Mouse (Mus musculus): ENCODE data around the gene Nin. TPM values are rescaled to one million over a fixed set of nuclear protein-coding genes. Genes with fewer than 3 reads are reported as not detected.

Gene Nin
- total RNA-seq, 1 experiment: 13.9 TPM

DNA sequence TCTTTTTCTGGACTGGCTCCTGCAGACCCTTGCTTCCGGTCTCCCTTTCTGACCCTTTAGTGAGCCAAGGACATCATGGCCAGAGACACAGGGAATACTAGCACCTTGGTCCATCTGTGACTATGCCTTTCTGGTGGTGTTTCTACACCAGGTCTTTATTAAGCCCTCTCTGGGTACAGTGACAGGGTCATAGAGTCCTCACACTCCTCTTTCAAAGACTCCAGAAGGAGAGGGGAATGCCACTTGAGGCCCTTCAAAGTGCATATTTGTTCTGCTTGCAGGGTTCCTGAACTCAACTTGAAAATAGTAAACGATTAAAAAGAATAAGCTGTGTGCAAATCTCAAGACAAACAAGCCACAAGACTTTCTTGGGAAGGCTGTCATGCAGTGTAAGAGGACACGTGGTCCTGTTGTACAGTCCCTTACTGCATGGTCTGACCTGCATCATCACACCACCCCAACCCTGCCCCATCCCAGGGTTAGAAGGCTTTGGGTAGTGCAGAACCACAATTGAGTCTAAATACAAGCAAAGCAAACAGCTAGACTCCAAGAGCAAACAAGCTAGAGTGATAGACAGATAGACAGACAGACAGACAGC lies 30.5 kb downstream of the Nin start:
- in situ Hi-C loops (cut with MboI; ENCODE audit: low sequenced_read_pairs in 2 of 2, unreplicated experiment in 2 of 2): no loop called here
- no peaks in the 10 kb centered on the region for H3K4me1 ChIP-seq (ENCODE audit: control insufficient read depth in 2 of 2, insufficient read depth in 2 of 2, low read length in 2 of 2, poor library complexity in 1 of 2)
- DNase-seq (ENCODE audit: low read depth, low spot score): no peak
- no peak overlapping the region for H3K4me3 ChIP-seq (ENCODE audit: insufficient read depth in 1 of 2, low read depth in 1 of 2, low read length in 2 of 2, poor library complexity in 1 of 2, severe bottlenecking in 1 of 2)
- TF ChIP-seq ZNF384 (IDR thresholded peaks at IDR 0.05; ENCODE audit: low read depth, low read length): no peak
- no peak for TF ChIP-seq ZC3H11A (IDR thresholded peaks at IDR 0.05; ENCODE audit: borderline replicate concordance, low read depth, low read length)
- no peak for TF ChIP-seq MAFK (IDR thresholded peaks at IDR 0.05; ENCODE audit: insufficient read depth, low read depth, low read length)
- no peak for TF ChIP-seq HCFC1 (IDR thresholded peaks at IDR 0.05; ENCODE audit: borderline replicate concordance, insufficient read depth, low read length)
- TF ChIP-seq CHD2 (IDR thresholded peaks at IDR 0.05; ENCODE audit: low read depth, low read length): no peak
- H3K9ac ChIP-seq (ENCODE audit: insufficient read depth, low read depth, low read length, poor library complexity, severe bottlenecking): no peak overlapping the region
- no peaks in the 10 kb centered on the region for H3K36me3 ChIP-seq (ENCODE audit: control insufficient read depth, insufficient read depth, low read length, poor library complexity, severe bottlenecking)
- H3K9me3 ChIP-seq (ENCODE audit: control insufficient read depth, insufficient read depth, low read depth, low read length): no peaks in the 10 kb centered on the region
- H3K27ac ChIP-seq (ENCODE audit: insufficient read depth, low read depth, low read length, poor library complexity, severe bottlenecking): no peak overlapping the region

DNA sequence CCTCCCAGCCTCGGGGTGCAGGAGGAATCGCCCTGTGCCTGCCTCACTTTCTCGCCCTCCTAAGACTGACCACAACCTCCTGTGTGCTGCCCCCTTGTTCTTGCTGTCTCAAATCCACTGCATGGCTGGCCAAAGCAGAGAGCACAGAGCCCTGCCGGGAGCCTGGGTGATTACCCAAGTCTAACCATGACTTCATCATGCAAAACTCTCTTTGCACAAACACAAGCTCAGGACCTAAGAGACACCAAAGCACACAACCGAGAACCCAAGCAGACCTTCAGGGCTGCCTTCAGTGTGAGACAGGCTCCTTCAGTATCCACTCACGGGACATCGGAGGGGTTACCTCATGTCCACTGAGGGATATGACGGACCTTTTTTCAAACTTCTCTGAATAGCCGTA lies 31.0 kb downstream of the Nin start:
- no peaks in the 10 kb centered on the region for H3K4me1 ChIP-seq (ENCODE audit: control insufficient read depth in 2 of 2, insufficient read depth in 2 of 2, low read length in 2 of 2, poor library complexity in 1 of 2)
- no peaks in the 10 kb centered on the region for H3K9me3 ChIP-seq (ENCODE audit: control insufficient read depth, insufficient read depth, low read depth, low read length)
- H3K36me3 ChIP-seq (ENCODE audit: control insufficient read depth, insufficient read depth, low read length, poor library complexity, severe bottlenecking): no peaks in the 10 kb centered on the region
- TF ChIP-seq MAFK (IDR thresholded peaks at IDR 0.05; ENCODE audit: insufficient read depth, low read depth, low read length) (no peak), ZNF384 (IDR thresholded peaks at IDR 0.05; ENCODE audit: low read depth, low read length) (no peak), ZC3H11A (IDR thresholded peaks at IDR 0.05; ENCODE audit: borderline replicate concordance, low read depth, low read length) (no peak), CHD2 (IDR thresholded peaks at IDR 0.05; ENCODE audit: low read depth, low read length) (no peak), HCFC1 (IDR thresholded peaks at IDR 0.05; ENCODE audit: borderline replicate concordance, insufficient read depth, low read length) (no peak)
- H3K9ac ChIP-seq (ENCODE audit: insufficient read depth, low read depth, low read length, poor library complexity, severe bottlenecking): no peak overlapping the region
- in situ Hi-C loops (cut with MboI; ENCODE audit: low sequenced_read_pairs in 2 of 2, unreplicated experiment in 2 of 2): no loop called here
- DNase-seq (ENCODE audit: low read depth, low spot score): no peak
- no peak overlapping the region for H3K4me3 ChIP-seq (ENCODE audit: insufficient read depth in 1 of 2, low read depth in 1 of 2, low read length in 2 of 2, poor library complexity in 1 of 2, severe bottlenecking in 1 of 2)
- no peak overlapping the region for H3K27ac ChIP-seq (ENCODE audit: insufficient read depth, low read depth, low read length, poor library complexity, severe bottlenecking)

DNA sequence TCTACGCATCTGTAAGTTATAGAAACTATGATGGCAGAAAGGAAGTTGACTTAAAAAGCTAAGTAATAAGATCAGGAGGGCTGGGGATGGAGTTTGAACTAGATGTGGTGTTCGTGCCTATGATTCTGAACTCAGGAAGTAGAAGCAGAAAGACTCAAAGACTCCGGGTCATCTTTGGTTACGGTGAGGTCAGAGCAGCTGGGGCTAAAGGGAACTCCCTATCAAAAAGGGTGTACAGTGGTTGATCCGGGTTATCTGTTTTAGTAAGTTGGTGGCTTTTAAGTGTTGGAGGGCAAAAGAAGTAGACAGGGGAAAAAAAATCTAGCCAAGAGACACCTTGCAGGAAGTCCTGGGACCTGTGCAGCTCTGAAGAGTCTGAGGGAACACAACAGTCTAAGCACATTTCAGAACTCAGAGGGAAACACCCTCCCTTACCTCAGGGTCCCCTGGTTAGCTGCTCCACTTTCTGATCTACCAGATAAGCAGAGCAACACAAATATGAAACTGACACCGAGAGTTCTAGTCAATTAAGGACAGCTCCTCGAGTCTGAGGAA lies 35.0 kb downstream of the Nin start:
- Histone ChIP-seq H3K36me3 (ENCODE audit: control insufficient read depth, insufficient read depth, low read length, poor library complexity, severe bottlenecking) (no peaks in the 10 kb centered on the region), H3K9ac (ENCODE audit: insufficient read depth, low read depth, low read length, poor library complexity, severe bottlenecking) (no peak overlapping the region), H3K27ac (ENCODE audit: insufficient read depth, low read depth, low read length, poor library complexity, severe bottlenecking) (no peak overlapping the region), H3K4me1 (ENCODE audit: control insufficient read depth in 2 of 2, insufficient read depth in 2 of 2, low read length in 2 of 2, poor library complexity in 1 of 2) (no peaks in the 10 kb centered on the region), H3K9me3 (ENCODE audit: control insufficient read depth, insufficient read depth, low read depth, low read length) (no peaks in the 10 kb centered on the region), H3K4me3 (ENCODE audit: insufficient read depth in 1 of 2, low read depth in 1 of 2, low read length in 2 of 2, poor library complexity in 1 of 2, severe bottlenecking in 1 of 2) (no peak overlapping the region)
- in situ Hi-C loops (cut with MboI; ENCODE audit: low sequenced_read_pairs in 2 of 2, unreplicated experiment in 2 of 2): no loop called here
- TF ChIP-seq MAFK (IDR thresholded peaks at IDR 0.05; ENCODE audit: insufficient read depth, low read depth, low read length): no peak
- TF ChIP-seq CHD2 (IDR thresholded peaks at IDR 0.05; ENCODE audit: low read depth, low read length): no peak
- TF ChIP-seq ZNF384 (IDR thresholded peaks at IDR 0.05; ENCODE audit: low read depth, low read length): no peak
- no peak for DNase-seq (ENCODE audit: low read depth, low spot score)

DNA sequence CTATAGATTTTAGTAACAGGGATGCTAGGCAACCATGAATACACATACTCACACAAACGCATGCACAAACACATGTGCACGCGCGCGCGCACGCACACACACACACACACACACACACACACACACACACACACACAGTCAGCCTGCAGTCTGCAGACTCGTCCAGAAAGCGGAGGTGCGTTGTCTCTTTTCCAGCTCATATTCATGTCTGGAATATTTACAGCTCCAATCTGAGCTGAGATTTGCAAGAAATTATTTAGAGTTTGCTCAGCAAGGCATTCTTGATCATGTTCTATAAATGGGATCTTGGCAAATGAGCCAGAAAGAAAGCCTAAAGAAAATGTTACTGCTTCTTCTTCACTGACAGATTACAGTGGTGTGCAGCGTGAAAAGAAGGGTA lies 37.0 kb downstream of the Nin start:
- TF ChIP-seq MAFK (IDR thresholded peaks at IDR 0.05; ENCODE audit: insufficient read depth, low read depth, low read length): no peak
- no peak for TF ChIP-seq HCFC1 (IDR thresholded peaks at IDR 0.05; ENCODE audit: borderline replicate concordance, insufficient read depth, low read length)
- no peak for TF ChIP-seq ZC3H11A (IDR thresholded peaks at IDR 0.05; ENCODE audit: borderline replicate concordance, low read depth, low read length)
- no peak for TF ChIP-seq ZNF384 (IDR thresholded peaks at IDR 0.05; ENCODE audit: low read depth, low read length)
- no peak for TF ChIP-seq CHD2 (IDR thresholded peaks at IDR 0.05; ENCODE audit: low read depth, low read length)
- no peak for DNase-seq (ENCODE audit: low read depth, low spot score)

DNA sequence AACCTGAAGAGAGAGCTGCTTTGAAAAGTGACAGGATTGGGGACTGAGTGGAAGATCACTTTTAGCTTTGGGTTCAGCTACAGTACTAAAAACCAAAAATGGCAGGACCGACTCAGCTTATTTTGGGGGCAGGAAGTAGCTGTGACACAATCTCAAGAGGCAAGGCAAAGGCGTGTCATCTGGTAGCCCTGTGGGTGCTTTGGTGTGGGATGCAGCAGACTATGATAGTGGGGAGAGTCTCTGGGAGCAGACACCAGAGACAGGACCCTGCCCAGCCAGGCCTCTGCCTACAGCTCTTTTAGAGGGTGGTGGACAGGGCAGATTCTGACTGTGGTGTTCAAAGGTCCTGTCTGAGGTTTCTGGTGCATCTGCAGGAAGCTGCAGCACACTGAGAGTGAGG lies 38.5 kb downstream of the Nin start:
- no peak for DNase-seq (ENCODE audit: low read depth, low spot score)
- Histone ChIP-seq H3K9ac (ENCODE audit: insufficient read depth, low read depth, low read length, poor library complexity, severe bottlenecking) (no peak overlapping the region), H3K4me1 (ENCODE audit: control insufficient read depth in 2 of 2, insufficient read depth in 2 of 2, low read length in 2 of 2, poor library complexity in 1 of 2) (no peaks in the 10 kb centered on the region), H3K36me3 (ENCODE audit: control insufficient read depth, insufficient read depth, low read length, poor library complexity, severe bottlenecking) (no peaks in the 10 kb centered on the region), H3K9me3 (ENCODE audit: control insufficient read depth, insufficient read depth, low read depth, low read length) (no peaks in the 10 kb centered on the region), H3K27ac (ENCODE audit: insufficient read depth, low read depth, low read length, poor library complexity, severe bottlenecking) (no peak overlapping the region), H3K4me3 (ENCODE audit: insufficient read depth in 1 of 2, low read depth in 1 of 2, low read length in 2 of 2, poor library complexity in 1 of 2, severe bottlenecking in 1 of 2) (no peak overlapping the region)
- TF ChIP-seq ZC3H11A (IDR thresholded peaks at IDR 0.05; ENCODE audit: borderline replicate concordance, low read depth, low read length): no peak
- TF ChIP-seq ZNF384 (IDR thresholded peaks at IDR 0.05; ENCODE audit: low read depth, low read length): no peak
- in situ Hi-C loops (cut with MboI; ENCODE audit: low sequenced_read_pairs in 2 of 2, unreplicated experiment in 2 of 2): no loop called here

More for the DNA sequence above, 37.0 kb downstream of the Nin start:
- no peaks in the 10 kb centered on the region for H3K36me3 ChIP-seq (ENCODE audit: control insufficient read depth, insufficient read depth, low read length, poor library complexity, severe bottlenecking)
- no peak overlapping the region for H3K9ac ChIP-seq (ENCODE audit: insufficient read depth, low read depth, low read length, poor library complexity, severe bottlenecking)
- no peaks in the 10 kb centered on the region for H3K4me1 ChIP-seq (ENCODE audit: control insufficient read depth in 2 of 2, insufficient read depth in 2 of 2, low read length in 2 of 2, poor library complexity in 1 of 2)
- in situ Hi-C loops (cut with MboI; ENCODE audit: low sequenced_read_pairs in 2 of 2, unreplicated experiment in 2 of 2): no loop called here
- no peak overlapping the region for H3K27ac ChIP-seq (ENCODE audit: insufficient read depth, low read depth, low read length, poor library complexity, severe bottlenecking)
- no peak overlapping the region for H3K4me3 ChIP-seq (ENCODE audit: insufficient read depth in 1 of 2, low read depth in 1 of 2, low read length in 2 of 2, poor library complexity in 1 of 2, severe bottlenecking in 1 of 2)
- H3K9me3 ChIP-seq (ENCODE audit: control insufficient read depth, insufficient read depth, low read depth, low read length): no peaks in the 10 kb centered on the region
